ENCODE assay signal across 23 mouse cellular contexts in genomic region chr19:39286825-39287224, GRCm38 (mm10). TPM values are rescaled to one million over a fixed set of nuclear protein-coding genes. Genes with fewer than 3 reads are reported as not detected.
"Had no signal": no experiment of that assay in that cellular context is flagged by ENCODE, and none has a peak within 500 bp of the region (broad histone marks: within the 10 kb centered on the region; RNA-seq: fewer than 3 reads in every experiment).

No protein-coding gene starts in this region.

- H3K4me2 ChIP-seq: neural tube, embryonic 13.5 days; neural tube, embryonic 15.5 days; stomach, embryonic 15.5 days had no signal

- H3K27ac ChIP-seq: neural tube, embryonic 13.5 days; neural tube, embryonic 15.5 days; stomach, embryonic 15.5 days; stomach, postnatal 0 days had no signal

- H3K36me3 ChIP-seq: neural tube, embryonic 13.5 days; neural tube, embryonic 15.5 days; stomach, embryonic 15.5 days had no signal

- H3K9me3 ChIP-seq: stomach, embryonic 15.5 days had no signal

- H3K27me3 ChIP-seq: neural tube, embryonic 13.5 days; neural tube, embryonic 15.5 days; stomach, embryonic 15.5 days had no signal

- H3K4me1 ChIP-seq: neural tube, embryonic 13.5 days; neural tube, embryonic 15.5 days; stomach, embryonic 15.5 days had no signal

- H3K4me3 ChIP-seq: neural tube, embryonic 13.5 days; neural tube, embryonic 15.5 days; stomach, embryonic 15.5 days had no signal

- H3K9ac ChIP-seq: neural tube, embryonic 13.5 days; neural tube, embryonic 15.5 days; stomach, embryonic 15.5 days had no signal

- DNase-seq: retina, postnatal 1 day; right cerebral cortex, adult 18-20 months; right cerebral cortex, postnatal 14 days; right cerebral cortex, postnatal 25 days; right cerebral cortex, postnatal 4 days; spleen, adult 18-20 months; thymus, adult 18-20 months; thymus, adult 2 months; thymus, postnatal 14 days; thymus, postnatal 25 days; thymus, postnatal 36 days; thymus, postnatal 4 days had no signal

RNA-seq across cellular contexts. Expression of gene Cyp2c29, which starts 17.6 kb away (rescaled TPM):
- total RNA-seq: neutrophil, adult 5-6 weeks had no signal
- polyA plus RNA-seq: neural tube, embryonic 13.5 days; neural tube, embryonic 14.5 days; neural tube, embryonic 15.5 days; spleen, adult 2 months; stomach, embryonic 14.5 days; stomach, embryonic 15.5 days; stomach, embryonic 16.5 days; thymus, postnatal 0 days; urinary bladder, adult 2 months had no signal
